Mouse (Mus musculus) thymus, postnatal 0 days (tissue): ENCODE data around the gene Matn1. TPM values are rescaled to one million over a fixed set of nuclear protein-coding genes. Genes with fewer than 3 reads are reported as not detected.

Experiments used
- DNase-seq: peaks from one replicate; pipeline ENCODE4 v3.0.0-alpha.2; 2015; ENCODE audit warnings: low spot score
- polyA plus RNA-seq: library from polyadenylated mRNA; unstranded; fragments of >200 nt; fragmentation: Nextera tagmentation; extraction: Ambion mirVana; gene quantifications from 2 replicates; pipeline ENCODE4 v1.2.1, GENCODE M21; 2015

The Matn1 gene
- 0.44 and 0.48 TPM in 2 replicates for polyA plus RNA-seq

DNA sequence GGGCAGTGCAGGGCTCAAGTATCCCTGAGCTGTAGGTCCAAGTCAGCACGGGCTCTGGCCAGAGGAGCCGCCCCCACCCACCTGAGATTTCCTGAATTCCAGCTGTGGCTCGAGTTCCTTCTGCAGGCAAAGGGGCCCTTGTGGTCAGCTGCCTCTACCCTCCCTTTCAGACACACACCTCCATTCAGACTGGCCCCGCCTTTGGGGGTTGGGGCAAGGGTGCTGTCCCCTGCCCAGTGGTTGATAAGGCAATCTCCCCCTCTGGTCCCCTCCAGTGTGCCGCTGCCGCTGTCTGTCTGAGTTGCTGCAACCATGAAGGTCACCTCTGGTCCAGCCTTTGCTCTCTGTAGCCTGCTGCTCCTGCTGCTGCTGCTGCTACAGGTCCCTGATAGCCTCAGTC is at the start of gene Matn1:
Matn1 (plus strand) TSS at position 274 of the 400 bp plus-strand sequence.
- DNase-seq: no peak

DNA sequence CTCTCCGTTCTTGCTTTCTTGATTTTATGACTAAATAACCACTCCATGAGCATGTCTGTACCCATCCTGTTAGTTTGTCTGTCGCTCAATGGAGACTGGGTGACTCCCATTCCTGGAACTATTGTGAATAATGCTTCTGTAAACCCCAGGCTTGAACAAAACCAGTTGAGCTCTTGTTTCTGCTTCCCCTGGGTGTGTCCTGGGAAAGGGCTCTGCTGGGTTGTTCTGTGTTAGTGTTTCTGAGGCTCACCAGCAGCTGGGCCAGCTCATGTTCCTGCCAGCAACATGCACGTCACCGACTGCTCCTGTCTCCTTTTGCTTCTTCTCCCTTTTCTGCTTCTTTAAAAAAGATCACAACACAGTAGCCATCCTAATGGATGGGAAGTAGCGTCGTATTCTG is 48.5 kb upstream of the Matn1 start:
- no peak for DNase-seq

DNA sequence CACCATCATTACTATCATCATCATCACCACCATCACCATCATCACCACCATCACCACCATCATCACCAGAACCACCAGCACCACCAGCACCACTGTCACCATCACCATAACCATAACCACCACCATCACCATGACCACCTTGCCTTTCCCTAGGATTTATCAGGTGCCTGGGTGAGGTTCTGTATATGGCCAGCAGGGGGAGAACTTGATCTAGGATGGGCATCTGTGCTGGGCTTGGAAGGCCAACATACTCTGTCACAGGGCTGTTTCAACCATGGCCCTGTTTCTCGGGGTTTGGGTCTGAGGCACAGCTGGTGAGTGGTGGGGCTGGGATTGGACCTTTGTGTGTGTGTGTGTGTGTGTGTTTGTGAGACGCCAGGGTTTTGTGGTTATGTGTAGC is 47.8 kb upstream of the Matn1 start:
- peak; percentile 81 for DNase-seq

DNA sequence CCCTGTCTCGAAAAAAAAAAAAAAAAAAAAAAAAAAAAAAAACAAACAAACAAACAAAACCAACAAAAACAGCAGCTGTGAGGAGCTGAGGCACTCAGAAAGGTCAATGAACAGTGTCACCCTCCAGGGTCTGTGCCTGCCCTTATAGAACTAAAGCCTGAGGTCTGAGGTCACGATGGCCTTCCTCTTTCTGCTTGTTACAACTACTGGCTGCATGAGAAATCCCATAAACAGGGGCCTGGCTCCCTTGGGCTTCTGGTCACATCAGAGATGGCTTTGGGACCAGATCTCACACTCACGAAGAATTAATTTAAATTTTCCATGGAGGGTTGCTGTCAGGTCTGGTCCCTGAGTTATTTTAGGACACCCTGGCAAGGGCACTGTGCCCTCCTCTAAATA is 44.8 kb upstream of the Matn1 start:
- no peak for DNase-seq

DNA sequence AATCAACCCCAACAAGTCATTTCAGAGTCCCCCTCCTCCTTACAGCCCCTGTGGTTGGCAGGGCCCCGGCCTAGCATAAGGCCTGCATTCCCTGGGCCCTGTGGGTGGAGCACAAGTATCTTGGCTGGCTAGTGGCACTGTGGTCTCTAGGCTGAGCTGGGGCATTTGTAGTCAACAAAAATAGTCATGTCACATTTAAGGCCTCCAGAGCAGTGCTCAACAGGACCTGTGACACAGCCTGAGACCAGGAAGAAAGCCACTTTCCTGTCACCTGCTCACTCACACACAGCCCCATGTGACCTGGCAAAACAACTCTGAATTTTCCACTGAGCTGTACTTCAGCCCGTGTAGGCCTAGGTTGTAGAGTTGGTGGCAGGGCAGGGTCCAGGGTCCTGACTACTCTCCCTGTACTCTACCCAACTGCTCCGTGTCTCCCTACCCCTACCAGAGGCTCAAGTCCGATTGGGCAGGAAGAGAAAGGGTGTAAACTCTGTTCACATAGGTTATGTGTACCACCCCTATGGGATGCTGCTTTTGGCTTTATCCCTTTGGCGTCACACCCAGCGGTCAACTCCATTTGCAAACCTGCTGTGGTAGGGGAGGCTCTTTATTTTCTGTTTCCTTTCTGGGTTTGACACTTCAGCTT is 44.3 kb upstream of the Matn1 start:
- DNase-seq: peak; percentile 61

DNA sequence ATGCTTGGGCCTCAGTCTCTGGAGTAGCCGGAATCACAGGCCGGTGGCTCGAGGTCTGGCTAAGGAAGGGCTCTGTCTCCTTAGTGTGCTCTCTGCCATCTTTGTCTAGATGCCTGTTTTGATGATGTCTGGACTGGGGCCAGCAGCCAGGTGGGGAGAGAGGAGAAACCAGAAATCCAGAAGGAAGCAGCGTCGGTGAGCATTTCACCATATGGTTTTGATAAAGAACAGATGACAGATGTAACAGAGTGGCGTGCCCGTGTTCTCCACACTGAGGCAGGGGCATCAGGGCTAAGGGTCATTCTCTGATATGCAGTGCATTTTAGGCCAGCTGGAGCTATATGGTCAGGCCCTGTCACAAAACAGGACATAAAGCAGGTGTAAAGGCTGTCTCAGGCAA is 43.4 kb upstream of the Matn1 start:
- no peak for DNase-seq

DNA sequence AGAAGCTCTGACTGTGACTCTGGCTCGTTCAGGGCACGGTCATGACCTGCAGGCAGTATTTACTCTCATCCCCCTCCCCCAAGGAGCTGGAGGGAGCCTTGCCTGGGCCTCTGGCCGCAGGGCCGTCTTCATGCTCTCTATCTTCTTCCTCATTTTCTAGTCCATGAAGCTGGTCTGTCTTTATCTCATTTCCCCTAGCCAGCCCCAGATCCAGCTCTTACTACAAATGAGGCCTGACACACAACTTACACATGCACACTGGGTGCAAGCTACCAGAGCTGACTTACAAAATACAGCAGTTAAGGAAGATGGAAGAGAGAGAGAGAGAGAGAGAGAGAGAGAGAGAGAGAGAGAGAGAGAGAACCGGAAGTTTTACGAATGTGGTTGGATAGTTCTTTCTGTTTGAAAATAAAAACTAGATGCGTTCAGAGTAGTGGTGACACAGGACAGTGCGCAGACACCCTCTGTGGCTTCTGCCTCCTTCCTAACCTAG is 41.9 kb upstream of the Matn1 start:
- peak; percentile 52 for DNase-seq

DNA sequence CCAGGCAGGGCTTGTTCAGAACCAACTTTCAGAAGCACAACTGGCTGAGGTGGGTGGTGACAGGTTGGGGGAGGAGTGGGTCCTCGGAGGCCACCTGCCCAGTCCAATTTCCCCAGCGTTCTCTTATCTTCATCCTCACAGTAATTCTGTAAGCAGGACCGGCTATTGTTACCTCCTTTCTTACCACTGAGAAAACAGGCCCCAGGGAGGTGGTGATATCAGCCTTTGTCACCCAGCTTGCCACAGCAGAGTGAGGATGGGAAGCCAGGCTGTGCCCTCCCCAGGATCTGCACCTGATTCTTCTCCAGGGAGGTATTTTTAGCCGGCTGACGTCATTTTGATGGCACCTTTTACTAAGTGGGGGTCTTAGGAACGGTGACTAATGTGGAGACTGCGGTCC is 39.2 kb upstream of the Matn1 start:
- DNase-seq: no peak

DNA sequence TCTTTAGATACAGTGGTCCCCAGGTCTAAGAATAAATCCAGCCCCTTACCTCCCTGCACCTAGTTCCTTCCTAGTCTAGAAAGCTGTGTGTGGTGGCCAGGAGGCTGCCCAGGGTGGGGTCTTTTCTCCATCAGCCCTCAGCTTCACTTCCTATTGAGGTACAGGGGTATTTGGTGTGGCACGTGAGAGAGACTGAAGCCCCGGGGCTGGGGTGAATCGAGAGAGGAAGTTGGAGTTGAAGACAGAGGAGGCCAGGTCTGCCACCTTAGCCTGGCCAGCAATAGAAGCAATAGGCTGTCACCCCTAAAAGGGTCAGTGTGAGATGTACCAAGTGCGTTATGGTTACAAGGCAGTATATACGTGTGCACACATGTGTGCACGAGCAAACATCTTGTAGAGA is 38.3 kb upstream of the Matn1 start:
- DNase-seq: no peak

DNA sequence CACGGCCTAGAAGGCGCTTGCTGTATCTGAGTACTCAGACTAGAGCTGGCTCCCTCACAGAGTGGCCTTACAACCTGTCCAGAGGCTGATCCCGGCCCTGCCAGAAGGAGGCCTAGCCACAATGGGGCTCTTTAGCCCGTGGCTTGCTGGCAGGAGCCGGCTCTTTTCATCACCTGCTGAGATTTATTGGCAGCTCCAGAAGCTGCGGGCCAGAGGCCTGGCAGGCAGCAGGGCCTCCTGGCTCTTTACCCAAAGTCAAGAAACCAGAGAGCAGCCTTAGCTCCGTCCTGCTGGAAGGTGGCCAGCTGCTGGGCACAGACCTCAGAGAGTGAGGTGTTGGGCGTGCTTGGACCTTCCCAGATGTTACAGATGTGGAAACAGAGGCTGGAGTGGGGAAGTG is 37.9 kb upstream of the Matn1 start:
- no peak for DNase-seq

DNA sequence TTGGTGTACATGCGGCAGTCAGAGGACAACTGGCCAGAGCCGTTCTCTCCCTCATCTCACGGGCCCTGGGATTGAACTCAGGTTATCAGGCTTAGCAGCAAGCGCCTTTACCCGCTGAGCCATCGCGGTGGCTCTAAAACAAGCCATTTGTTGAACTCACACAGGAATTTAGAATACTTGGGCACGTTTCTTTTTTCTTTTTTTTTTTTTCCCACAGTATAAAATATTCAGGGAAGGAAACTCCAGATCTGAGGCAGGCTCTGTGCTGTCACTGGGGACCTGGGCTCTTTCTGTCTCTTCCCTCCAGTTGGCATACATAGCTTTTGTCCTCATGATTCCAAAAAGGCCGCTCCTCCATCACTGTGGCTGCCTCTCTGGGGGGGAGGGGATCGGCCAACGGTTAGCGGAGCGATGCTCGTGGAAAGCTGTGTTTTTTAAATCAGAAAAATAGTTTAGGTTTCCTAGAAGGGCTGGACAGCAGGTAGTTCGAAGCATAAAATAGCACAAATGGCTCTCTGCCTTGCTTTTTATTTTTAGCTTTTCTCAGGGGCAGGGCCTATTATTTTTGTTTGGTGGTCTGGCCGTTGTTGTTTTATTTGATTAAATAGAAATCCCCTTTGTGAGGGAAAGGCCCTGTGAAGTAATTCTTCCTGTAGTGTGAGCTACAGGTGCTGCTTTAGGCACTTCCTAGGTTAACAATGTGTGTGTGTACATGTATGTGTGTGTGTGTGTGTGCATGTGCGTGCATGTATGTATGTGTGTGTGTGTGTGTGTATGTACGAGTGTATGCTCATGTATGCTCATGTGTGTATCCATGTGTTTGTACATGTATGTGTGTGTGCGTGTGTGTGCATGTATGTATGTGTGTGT is 36.8 kb upstream of the Matn1 start:
- no peak for DNase-seq

DNA sequence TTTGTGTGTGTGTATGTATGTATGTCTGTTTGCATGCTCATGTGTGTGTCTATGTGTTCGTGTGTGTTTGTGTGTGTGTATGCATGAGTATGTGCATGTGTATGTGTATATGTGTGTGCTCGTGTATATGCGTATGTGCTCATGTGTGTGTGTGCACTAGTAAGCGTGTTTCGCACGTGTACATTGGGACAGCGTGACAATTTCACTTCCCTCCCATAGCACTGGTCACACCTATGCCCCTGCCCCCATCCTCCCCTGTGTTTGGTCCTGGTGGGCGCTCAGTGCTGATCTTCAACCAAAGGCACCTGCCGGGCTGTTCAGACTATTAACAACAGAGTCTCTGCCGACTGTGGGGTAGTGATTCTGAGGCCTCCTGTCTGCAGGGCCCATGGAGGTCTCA is 36.1 kb upstream of the Matn1 start:
- no peak for DNase-seq

DNA sequence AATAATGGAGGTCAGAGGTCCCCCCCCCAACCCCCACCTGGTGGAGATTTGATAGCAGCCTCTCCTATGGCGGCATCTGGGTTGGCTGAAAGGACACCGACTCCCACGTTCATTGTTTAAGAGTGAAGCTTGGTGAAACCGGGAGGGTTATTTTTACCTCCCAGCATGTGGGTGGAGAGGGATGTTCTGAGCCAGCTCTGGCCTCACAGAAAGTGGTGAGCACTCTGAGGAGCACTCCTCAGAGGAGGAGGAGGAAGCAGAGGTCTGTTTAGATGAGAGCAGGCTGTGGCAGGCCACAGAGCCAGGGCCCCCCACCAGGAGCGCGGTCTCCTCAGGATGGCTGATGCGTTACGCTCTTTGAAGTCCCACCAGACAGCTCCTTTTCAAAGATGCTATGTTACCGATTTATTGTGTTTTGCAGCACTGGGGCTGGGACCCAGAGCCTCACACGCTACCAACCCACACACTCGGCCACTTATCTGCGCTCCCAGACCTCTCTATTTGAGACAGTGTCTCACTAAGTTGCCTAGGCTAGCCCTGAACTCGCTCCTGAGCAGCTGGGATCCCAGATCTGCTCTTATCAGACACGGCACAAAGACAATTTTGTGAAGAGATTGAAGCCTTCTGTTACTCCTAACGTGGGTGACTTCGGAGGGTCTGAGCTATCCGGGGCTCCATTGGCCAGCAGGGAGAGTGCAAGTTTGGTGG is 34.9 kb upstream of the Matn1 start:
- DNase-seq: peak; percentile 37

DNA sequence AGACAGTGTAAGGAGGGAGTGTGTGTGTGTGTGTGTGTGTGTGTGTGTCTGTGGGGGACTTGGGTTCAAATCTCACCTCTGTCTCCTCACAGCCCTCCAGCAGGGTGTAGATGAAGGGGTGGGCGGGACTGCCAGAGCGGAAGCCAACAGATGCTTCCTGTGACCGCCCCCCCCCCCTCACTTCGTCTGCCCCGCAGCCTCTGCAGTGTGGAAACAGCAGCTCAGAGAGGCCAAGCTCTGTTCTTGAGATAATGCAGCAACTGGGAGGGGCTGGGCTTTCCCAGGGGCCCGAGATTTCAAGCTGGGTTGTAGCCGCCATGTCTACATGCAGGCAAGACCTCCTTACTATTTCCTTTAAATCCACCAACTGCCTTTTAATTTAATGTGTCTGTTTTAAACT is 33.5 kb upstream of the Matn1 start:
- peak; percentile 85 for DNase-seq

DNA sequence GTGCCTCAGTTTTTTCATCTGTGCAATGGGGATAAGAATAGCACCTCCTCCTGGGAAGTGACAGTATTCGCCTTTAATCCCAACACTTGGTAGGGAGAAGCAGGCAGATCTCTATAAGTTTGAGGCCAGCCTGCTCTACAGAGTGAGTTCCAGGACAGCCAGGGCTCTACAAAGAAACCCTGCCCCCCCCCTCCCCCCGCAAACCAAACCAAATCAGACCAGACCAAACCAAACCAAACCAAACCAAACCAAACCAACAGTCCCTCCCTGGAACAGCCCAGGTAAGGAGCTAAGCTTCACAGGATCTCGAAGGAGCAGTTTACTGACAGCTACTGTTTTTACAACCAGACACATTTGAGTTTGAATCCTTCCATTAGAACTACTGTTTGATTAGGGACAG is 31.6 kb upstream of the Matn1 start:
- DNase-seq: no peak

DNA sequence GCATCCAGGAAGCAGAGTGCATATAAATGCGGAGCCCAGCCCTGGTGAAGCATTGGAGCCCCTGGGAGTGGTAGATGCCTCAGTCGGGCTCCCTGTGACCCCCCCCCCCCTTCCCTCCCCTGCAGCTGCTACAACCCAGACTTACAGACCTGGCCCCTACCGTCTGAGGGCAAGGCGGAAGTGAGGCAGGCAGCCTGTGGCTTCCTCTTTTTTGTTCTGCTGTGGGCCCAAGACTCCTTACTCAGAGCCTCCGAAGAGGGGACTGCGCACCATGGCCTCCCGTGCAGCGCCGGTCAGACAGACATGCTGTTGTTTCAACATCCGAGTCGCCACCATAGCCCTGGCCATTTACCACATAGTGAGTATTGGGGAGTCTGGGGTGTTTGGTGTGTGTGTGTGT is 31.1 kb upstream of the Matn1 start, which contains the start of gene Laptm5:
Laptm5 (plus strand) TSS at position 49 of the 400 bp plus-strand sequence.
- DNase-seq: peak; percentile 89

DNA sequence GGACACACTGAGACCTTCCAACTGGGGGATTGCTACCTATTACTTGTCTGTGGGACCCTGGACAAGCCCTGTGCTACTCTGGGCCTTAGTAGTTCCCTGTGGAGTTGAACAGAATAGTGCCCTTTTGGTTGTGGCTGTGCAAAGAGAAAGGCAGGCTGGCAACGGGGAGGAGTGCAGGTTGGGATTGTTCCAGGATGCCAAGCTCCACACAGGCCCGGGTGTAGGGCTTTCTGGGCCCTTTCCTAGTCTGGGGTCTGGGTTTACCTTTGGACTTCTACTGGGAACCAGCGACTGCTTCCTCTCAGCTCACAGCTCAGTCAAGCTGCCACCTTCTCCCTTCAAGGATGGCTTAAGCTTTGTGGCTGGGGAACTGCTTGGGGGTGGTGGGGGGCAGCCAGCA is 30.7 kb upstream of the Matn1 start:
- DNase-seq: no peak

DNA sequence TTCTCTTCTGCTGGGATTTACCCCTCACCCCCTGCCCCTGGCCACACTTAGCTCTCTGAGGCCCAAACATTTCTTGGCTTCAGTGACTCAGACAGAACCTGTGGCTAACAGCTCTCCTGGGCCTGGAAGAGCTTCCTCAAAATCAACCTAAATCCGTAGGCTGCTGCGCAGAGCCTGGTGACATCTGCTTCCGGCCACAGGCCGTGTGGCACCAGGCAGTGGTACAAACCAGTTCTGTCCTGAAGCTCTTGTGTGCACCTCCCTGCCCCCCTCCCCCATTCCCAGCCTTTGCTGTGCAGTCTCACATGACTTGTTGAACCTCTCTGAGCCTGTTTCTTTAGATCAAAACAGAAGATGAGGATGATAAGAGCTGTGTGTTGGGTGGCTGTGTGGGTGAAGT is 30.2 kb upstream of the Matn1 start:
- peak; percentile 90 for DNase-seq

DNA sequence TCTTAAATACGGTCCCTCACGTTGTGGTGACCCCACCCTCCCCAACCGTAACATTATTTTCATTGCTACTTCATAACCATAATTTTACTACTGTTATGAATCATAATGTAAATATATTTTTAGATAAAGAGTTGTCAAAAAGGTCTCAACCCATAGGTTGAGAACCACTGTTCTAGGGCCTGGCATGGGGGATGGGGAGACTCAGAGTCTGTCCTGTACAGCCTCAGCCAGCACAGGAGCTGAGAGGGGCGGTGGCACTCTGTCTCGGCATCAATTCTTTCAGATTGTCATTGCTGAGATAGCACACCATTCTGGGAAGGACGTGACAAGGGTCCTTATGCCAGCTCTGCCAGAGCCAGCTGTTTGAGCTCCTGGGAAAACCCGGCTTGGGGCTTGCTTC is 29.7 kb upstream of the Matn1 start:
- DNase-seq: peak; percentile 34

DNA sequence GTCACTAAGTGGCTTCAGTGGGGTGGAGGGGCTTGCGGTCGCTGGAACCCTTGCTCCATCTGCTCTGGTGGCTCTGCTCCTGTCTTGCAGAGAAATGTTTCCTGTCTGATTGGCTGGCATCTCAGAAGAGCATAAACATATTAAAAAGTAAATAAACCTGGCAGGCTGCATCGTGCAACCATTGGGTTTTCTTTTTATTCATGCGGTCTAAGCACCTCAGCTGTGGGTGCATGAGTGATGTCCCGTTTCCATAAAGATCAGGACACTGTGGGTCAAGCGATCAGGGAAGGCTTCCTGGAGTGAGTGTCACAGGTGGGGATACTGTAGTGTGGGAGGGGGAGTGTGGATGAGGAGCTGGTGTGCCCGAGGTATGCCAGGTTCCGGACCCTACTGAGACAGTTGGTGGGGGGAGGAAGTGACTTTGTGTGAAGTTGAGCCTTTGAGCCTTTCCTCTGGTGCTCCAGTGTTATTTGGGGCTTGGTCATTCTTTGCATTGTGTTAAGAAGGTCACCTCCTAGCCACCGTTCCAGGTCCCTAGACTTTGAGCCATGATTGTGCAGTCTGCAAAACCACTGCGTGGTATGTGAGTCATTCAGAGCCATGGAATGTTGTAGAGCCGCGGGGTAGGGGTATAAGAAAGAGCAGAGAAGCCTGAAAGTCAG is 29.0 kb upstream of the Matn1 start:
- DNase-seq: peak; percentile 50

DNA sequence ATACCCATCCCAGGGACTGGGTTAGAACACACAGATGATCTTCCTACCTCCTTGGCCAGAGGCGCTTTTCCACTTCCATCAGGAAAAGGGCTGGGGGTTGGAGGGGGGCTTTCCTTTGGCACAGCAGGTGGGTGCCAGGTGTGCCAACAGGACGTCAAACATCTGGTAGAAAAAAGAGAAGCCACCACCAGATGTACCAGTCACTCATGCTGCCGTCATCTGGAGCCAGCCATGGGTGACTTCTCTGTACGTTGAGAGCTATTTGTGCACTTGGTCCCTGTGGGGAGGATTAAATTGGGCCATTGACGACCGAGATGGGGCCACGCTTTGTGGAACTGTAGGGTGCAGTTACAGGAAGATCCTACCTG is 28.5 kb upstream of the Matn1 start:
- peak; percentile 74 for DNase-seq

DNA sequence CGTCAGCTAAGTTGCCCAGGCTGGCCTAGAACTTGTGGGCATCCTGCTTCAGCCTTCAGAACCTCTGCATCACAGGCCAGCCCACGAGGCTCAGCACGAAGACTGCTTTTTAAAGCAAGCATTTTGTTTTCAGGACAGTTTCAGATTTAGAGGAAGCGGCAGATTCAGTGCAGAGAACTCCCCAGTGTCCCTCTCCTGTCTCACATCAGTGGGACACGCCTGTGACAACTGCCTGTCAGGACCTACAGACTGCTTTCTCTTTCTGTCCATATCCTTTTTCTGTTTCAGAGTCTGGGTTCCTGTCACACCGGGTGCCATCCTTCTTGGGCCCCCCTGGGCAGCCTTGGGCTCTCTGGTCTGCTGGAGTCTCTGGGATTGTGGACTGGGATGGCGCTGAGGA is 27.5 kb upstream of the Matn1 start:
- no peak for DNase-seq
